Mouse (Mus musculus): ENCODE data around the gene Enpp1.
A peak's percentile ranks its signal among the peaks of the same experiment; 100 is the strongest.

The Enpp1 gene

GRCm38 (mm10) chr10:24596003-24596868 is 115.7 kb downstream of the Enpp1 start:
- DNase-seq (ENCODE audit: low spot score) = no peak

- peak; percentile 90 for DNase-seq (ENCODE audit: low spot score)
These were observed 116.5 kb downstream of the Enpp1 start, which contains the start of gene Ccn2 for GRCm38 (mm10) chr10:24595250-24596002. Ccn2 (plus strand) TSS chr10:24595442.

DNA sequence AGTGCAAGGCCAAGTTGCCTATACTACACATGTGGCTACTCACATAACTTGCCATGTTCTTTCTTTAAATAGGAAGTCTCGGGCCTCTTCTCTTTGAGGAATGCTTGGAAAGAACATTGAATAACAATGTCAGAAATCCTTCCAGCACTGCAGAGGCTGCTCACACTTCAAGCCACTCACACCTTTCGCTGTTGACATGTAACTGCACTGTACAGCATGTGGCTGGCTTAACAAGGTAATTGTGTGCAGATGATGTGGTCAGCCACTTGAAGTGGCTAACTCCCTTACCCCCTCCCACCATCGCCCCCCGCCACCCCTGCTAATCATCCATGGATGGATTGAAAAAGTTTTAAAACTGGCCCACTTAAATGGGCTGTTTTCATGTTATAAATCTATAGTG is 118.4 kb downstream of the Enpp1 start:
- DNase-seq (ENCODE audit: low spot score) = peak; percentile 50

DNA sequence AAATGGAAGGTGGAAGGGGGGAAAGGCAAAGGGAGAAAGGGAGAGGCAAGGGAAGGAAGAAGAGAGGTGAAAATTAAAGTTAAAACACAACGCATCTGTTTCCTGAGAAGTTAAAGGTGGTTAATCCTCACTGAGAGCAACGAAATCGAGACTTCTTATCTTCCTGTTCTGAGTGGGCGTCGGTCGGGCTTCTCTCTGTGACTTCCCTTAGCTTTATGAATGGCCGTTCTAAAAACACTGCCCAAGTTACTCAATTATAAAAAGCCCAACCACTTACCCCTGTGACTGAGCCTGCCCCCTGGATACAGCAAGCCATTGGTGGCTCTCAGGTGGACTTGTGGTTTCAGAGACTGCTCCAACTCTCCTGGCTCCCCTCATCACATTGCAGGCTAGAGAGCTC is 119.0 kb downstream of the Enpp1 start:
- DNase-seq (ENCODE audit: low spot score) = no peak

- no peak for DNase-seq (ENCODE audit: low spot score)
These were observed 119.6 kb downstream of the Enpp1 start for GRCm38 (mm10) chr10:24592318-24592717.

DNA sequence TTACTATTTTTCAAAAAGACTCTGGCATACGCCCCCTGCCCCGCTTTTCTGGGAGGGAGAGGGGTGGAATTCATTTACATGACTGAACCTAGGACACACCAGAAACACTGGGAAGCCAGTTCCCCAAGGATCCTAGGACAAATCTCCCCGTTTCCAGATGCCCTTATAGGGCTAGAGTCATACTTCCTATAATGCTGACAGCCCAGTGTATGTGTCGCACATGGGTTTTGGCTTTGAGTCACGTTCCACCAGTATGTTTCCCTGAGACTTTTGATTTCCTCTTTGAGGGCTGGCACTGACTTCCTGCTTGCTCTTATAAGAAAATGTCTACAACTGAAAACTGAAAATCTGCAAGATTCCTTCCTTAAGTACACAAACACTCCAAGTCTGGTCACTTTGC is 120.2 kb downstream of the Enpp1 start:
- no peak for DNase-seq (ENCODE audit: low spot score)

GRCm38 (mm10) chr10:24591136-24591535 is 120.8 kb downstream of the Enpp1 start:
- peak; percentile 92 for DNase-seq (ENCODE audit: low spot score)

DNA sequence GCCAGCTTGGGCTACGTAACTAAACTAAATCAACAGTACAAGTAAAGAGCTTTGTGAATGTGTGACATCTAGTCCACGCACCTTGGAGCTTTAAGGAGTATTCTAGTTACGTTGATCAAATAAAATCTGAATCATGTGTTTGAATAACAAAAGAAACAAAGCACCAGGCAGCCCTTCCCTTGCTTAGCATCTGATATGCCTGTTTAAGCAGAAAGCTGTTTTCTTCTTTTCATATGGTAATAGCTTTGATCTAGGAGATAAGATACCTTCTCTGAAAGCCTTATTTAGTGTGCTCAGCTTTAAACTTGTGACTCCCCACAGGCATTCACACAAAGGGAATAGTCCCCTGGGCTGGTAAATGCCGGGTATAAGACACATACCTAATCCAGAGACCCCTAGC is 121.4 kb downstream of the Enpp1 start:
- DNase-seq (ENCODE audit: low spot score) = no peak

DNA sequence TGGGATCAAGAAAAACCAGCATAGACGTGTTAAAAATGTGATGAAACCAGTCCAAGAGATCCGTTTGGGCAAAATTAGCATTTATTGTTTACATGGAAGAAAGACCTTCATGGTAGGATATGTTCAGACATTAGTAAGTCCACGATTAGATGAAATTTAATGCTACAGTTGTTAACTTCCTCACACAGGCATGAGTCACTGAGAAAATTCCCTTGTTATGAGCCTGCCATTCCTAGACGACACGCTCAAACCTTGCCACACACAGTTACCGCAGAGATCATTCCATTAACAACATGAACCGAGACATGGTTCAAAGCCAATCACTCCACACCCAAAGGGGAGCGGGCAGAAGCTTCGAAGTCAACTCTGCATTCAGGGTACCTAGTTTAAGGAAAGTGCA is 122.7 kb downstream of the Enpp1 start:
- DNase-seq (ENCODE audit: low spot score) = no peak

GRCm38 (mm10) chr10:24588824-24589223 is 123.1 kb downstream of the Enpp1 start:
- DNase-seq (ENCODE audit: low spot score) = no peak

Data from embryo, embryonic 10.5 days (tissue).